ENCODE assay signal across 11 mouse cellular contexts in the genomic region with DNA sequence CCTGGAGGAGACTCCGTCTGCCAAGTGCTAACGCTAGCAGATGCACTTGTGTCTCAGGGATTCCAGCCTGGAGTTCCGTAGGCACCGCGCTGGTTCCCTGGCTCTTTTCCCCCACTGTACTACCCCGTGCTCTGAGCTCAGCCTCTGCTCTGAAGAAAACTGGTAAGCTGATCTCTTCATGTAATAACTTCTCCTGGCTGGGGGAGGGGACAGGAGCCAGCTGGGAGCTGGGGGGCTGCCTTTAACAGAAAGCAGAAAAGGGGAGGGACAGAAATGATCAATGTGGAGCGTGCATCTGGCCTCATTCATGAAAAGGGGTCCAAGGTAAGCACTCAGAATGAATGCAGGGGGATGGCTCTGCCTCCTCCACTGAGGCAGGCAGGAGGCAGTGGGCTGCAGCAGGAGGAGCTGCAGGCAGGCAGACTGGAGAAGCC.
DNase-seq lines count a peak whose midpoint lies in the region; ATAC-seq lines count a peak whose summit lies in the region.
"Had no signal": no experiment of that assay in that cellular context is flagged by ENCODE, and none has a peak within 500 bp of the region (broad histone marks: within the 10 kb centered on the region; RNA-seq: fewer than 3 reads in every experiment).

No protein-coding gene starts in this region.

- H3K36me3 ChIP-seq in embryonic facial prominence, embryonic 13.5 days, result no peaks in the 10 kb centered on the region
- H3K36me3 ChIP-seq in limb, embryonic 10.5 days, result no peaks in the 10 kb centered on the region
- no peaks in the 10 kb centered on the region for H3K36me3 ChIP-seq in neural tube, embryonic 15.5 days

- peak overlapping the region; percentile 44; the same call in 1 of the 2 replicates for H3K9ac ChIP-seq in embryonic facial prominence, embryonic 13.5 days
- H3K9ac ChIP-seq in neural tube, embryonic 15.5 days (replicated peaks), result 0 out of 2 replicates have a peak overlapping the region, but pooled peaks have one; percentile 14

- peak overlapping the region; percentile 35 for H3K27ac ChIP-seq in embryonic facial prominence, embryonic 13.5 days
- peak overlapping the region; percentile 84 for H3K27ac ChIP-seq in limb, embryonic 10.5 days
- H3K27ac ChIP-seq in neural tube, embryonic 15.5 days (replicated peaks), result peak overlapping the region; percentile 66

- H3K4me3 ChIP-seq in embryonic facial prominence, embryonic 13.5 days, result peak overlapping the region; percentile 29
- H3K4me3 ChIP-seq in limb, embryonic 10.5 days, result peak overlapping the region; percentile 40
- no peak overlapping the region for H3K4me3 ChIP-seq in neural tube, embryonic 15.5 days (replicated peaks)
- H3K4me3 ChIP-seq: erythroblast, embryonic 14.5 days; megakaryocyte, embryonic 14.5 days had no signal

- peak overlapping the region; percentile 47 for H3K4me2 ChIP-seq in embryonic facial prominence, embryonic 13.5 days
- H3K4me2 ChIP-seq in neural tube, embryonic 15.5 days, result peak overlapping the region; percentile 30

- 11% methylated on average over 7 of the region's 7 CpGs for WGBS in embryonic facial prominence, embryonic 13.5 days
- 40% methylated on average over 7 of the region's 7 CpGs for WGBS in limb, embryonic 10.5 days
- 14% methylated on average over 7 of the region's 7 CpGs for WGBS in neural tube, embryonic 15.5 days

- intact Hi-C loops in left cerebral cortex, postnatal 10 days (cut with DNase I), result no loop called here

- peaks cover 37% of the 10 kb centered on the region for H3K4me1 ChIP-seq in embryonic facial prominence, embryonic 13.5 days
- peaks cover 40% of the 10 kb centered on the region for H3K4me1 ChIP-seq in limb, embryonic 10.5 days
- peaks cover 31% of the 10 kb centered on the region for H3K4me1 ChIP-seq in neural tube, embryonic 15.5 days
- H3K4me1 ChIP-seq: megakaryocyte, embryonic 14.5 days had no signal

- no peaks in the 10 kb centered on the region for H3K27me3 ChIP-seq in embryonic facial prominence, embryonic 13.5 days
- no peaks in the 10 kb centered on the region for H3K27me3 ChIP-seq in limb, embryonic 10.5 days (ENCODE audit: low read depth, poor library complexity, severe bottlenecking)
- no peaks in the 10 kb centered on the region for H3K27me3 ChIP-seq in neural tube, embryonic 15.5 days (replicated peaks)

- ATAC-seq in embryonic facial prominence, embryonic 13.5 days (ENCODE audit: insufficient number of reproducible peaks, insufficient read depth, low FRiP score, low TSS enrichment, low read depth), result peak; percentile 43; the same call in 1 of the 2 replicates
- 0 out of 2 replicates have a peak, but pooled peaks have one; percentile 38 for ATAC-seq in neural tube, embryonic 15.5 days (ENCODE audit: low FRiP score)

- peak; percentile 19 to 47 for DNase-seq in layer of hippocampus, adult 18-20 months (ENCODE audit: low spot score in 2 of 2)
- no peak for DNase-seq in layer of hippocampus, postnatal 25 days (ENCODE audit: extremely low spot score in 1 of 2, low spot score in 1 of 2)
- peak; percentile 55 for DNase-seq in limb, embryonic 10.5 days (ENCODE audit: low spot score)
- DNase-seq in left cerebral cortex, postnatal 10 days (ENCODE audit: extremely low spot score in 1 of 2, low spot score in 2 of 2), result no peak
- DNase-seq in B cell, adult 2 months, result no peak
- no peak for DNase-seq in c-Kit-positive CD71-positive TER-119-positive erythroid progenitor cells, embryonic 14.5 days (ENCODE audit: low spot score)
- DNase-seq: adrenal gland, postnatal 14 days had no signal

- no peaks in the 10 kb centered on the region for H3K9me3 ChIP-seq in embryonic facial prominence, embryonic 13.5 days
- H3K9me3 ChIP-seq in limb, embryonic 10.5 days (replicated peaks), result no peaks in the 10 kb centered on the region
- H3K9me3 ChIP-seq in neural tube, embryonic 15.5 days (replicated peaks), result no peaks in the 10 kb centered on the region
- H3K9me3 ChIP-seq: megakaryocyte, embryonic 14.5 days had no signal

Comparison
In these comparisons a context has a peak if more than half of its experiments do, and no peak if none do; other contexts are left out.
1. DNase-seq: peak in layer of hippocampus, adult 18-20 months (2 of 2) and limb, embryonic 10.5 days (single experiment); none in layer of hippocampus, postnatal 25 days (0 of 2), left cerebral cortex, postnatal 10 days (0 of 2), B cell, adult 2 months (0 of 2) and c-Kit-positive CD71-positive TER-119-positive erythroid progenitor cells, embryonic 14.5 days (single experiment).
2. Peak in every context shown above with its lines, with median percentiles within 50 percentile points of each other: H3K27ac ChIP-seq.